Mouse (Mus musculus) retina, embryonic 14.5 days (tissue): ENCODE data around the gene Scgb1b24.

Experiments used
- DNase-seq: peaks from one replicate; pipeline ENCODE4 v3.0.0-alpha.2; 2015; ENCODE audit warnings: low spot score

Scgb1b24 gene

DNA sequence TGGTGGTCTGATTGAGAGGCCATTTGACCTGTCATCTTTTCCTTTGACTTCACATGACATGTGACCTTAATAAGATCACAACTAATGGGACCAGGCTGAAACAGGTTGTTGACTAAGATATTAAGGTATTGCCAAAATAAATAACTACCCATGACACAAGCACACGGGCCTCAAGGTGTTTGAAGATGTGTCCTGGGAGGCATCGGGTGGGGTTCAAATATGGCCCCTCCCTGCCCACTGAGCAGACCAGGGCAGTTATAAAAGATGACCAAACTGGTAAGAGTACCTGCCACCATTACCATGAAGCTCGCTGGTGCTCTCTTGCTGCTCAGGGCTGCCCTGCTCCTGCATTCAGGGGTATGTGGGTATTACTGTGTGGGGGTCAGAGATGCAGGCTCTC, at the start of gene Scgb1b24:
TSS of gene Scgb1b24 (plus strand) at position 301 of the 400 bp plus-strand sequence.
- DNase-seq: no peak

DNA sequence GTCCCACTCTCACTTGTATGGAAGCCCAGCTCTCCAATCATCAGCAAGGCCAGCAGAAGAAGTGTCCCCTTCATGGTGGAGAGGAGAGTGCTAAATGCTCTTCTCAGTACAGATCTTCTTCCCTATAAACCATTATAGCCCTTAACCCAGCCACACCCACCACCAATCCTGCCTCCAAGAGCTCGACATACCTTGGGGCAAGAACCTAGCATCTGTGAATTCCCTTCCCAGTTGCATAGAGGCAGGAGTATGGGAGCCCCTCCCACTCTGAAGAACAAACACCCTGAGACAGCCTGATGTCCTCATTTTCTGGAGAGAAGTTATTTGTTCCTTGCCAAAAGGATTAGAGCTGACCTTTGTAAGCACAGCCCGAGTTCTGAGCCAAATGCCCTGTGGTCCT, 4.4 kb upstream of the Scgb1b24 start, which contains the start of gene Scgb2b24:
TSS of gene Scgb2b24 (minus strand) at position 101 of the 400 bp plus-strand sequence.
- no peak for DNase-seq
